Mouse (Mus musculus) spleen, postnatal 14 days (tissue): ENCODE results near the gene Rnf149.

ENCODE experiments used
- DNase-seq, 2 experiments: peaks; one replicate each; pipeline ENCODE4 v3.0.0; 2021 to 2022; ENCODE audit warnings: low spot score in 2 of 2

The Rnf149 gene

GRCm38 (mm10) chr1:39530258-39530943 is 46.8 kb downstream of the Rnf149 start:
- peak; percentile 27 to 71 for DNase-seq

GRCm38 (mm10) chr1:39528319-39528718 is 48.9 kb downstream of the Rnf149 start:
- DNase-seq = no peak

- peak; percentile 62 to 80 for DNase-seq
Measured at GRCm38 (mm10) chr1:39527432-39527831, 49.8 kb downstream of the Rnf149 start.

- no peak for DNase-seq
Measured at GRCm38 (mm10) chr1:39526371-39527167, 50.6 kb downstream of the Rnf149 start.

- no peak for DNase-seq
Measured at GRCm38 (mm10) chr1:39525763-39526162, 51.4 kb downstream of the Rnf149 start.

- DNase-seq = no peak
Measured at GRCm38 (mm10) chr1:39522519-39522918, 54.7 kb downstream of the Rnf149 start.

GRCm38 (mm10) chr1:39521326-39521725 is 55.9 kb downstream of the Rnf149 start:
- no peak for DNase-seq

GRCm38 (mm10) chr1:39515303-39515991 is 61.8 kb downstream of the Rnf149 start:
- no peak for DNase-seq

GRCm38 (mm10) chr1:39512183-39512582 is 65.0 kb downstream of the Rnf149 start:
- DNase-seq = no peak

- no peak for DNase-seq
Measured at GRCm38 (mm10) chr1:39511775-39512174, 65.4 kb downstream of the Rnf149 start.

GRCm38 (mm10) chr1:39505600-39505999 is 71.6 kb downstream of the Rnf149 start:
- DNase-seq = no peak

GRCm38 (mm10) chr1:39504261-39504660 is 72.9 kb downstream of the Rnf149 start:
- DNase-seq = no peak

GRCm38 (mm10) chr1:39502817-39503633 is 74.2 kb downstream of the Rnf149 start:
- no peak for DNase-seq
